Mouse (Mus musculus) heart, postnatal 0 days (tissue): Measurements from ENCODE around the gene Map4.

Experiments
- CTCF ChIP-seq: IDR thresholded peaks from 2 replicates; pipeline ENCODE4 v1.5.1; 2016; ENCODE audit warnings: antibody characterized with exemption, control low read depth, low read depth
- EP300 ChIP-seq: IDR thresholded peaks from 2 replicates; pipeline ENCODE4 v1.6.1; 2016; ENCODE audit warnings: antibody characterized with exemption, low read depth

GRCm38 (mm10) chr9:110132201-110132605 is 200.9 kb downstream of the Map4 start:
- no peak for TF ChIP-seq CTCF
- no peak for TF ChIP-seq EP300
